Mouse (Mus musculus): ENCODE measurements around the gene Birc5. TPM values are rescaled to one million over a fixed set of nuclear protein-coding genes. Genes with fewer than 3 reads are reported as not detected.
A peak's percentile ranks its signal among the peaks of the same experiment; 100 is the strongest.
"Not testable (repeated sequence)": the region's sequence is repeated elsewhere in the genome, so short reads cannot be mapped to it uniquely, and the experiment has no call there.

The Birc5 gene
- polyA plus RNA-seq, 1 experiment from 2014 or later = 407 TPM

GRCm38 (mm10) chr11:117827386-117827785 is 21.7 kb upstream of the Birc5 start:
- H3K4me1 ChIP-seq (replicated peaks) = peaks cover 91% of the 10 kb centered on the region
- H3K9me3 ChIP-seq (replicated peaks) = no peaks in the 10 kb centered on the region
- H3K27ac ChIP-seq = peak overlapping the region; percentile 44
- WGBS (ENCODE audit: insufficient replicate concordance) = 64% methylated on average over 3 of the region's 3 CpGs
- no peak for ATAC-seq (ENCODE audit: low read depth)
- H3K36me3 ChIP-seq = peaks cover 20% of the 10 kb centered on the region
- no peak overlapping the region for H3K4me3 ChIP-seq (replicated peaks)
- no peaks in the 10 kb centered on the region for H3K27me3 ChIP-seq
- H3K9ac ChIP-seq = peak overlapping the region; percentile 97
- peak overlapping the region; percentile 96 for H3K4me2 ChIP-seq
- no peak for DNase-seq

- Histone ChIP-seq H3K4me2 (peak overlapping the region; percentile 96), H3K4me1 (replicated peaks) (peaks cover 91% of the 10 kb centered on the region), H3K27me3 (no peaks in the 10 kb centered on the region), H3K9ac (peak overlapping the region; percentile 97), H3K9me3 (replicated peaks) (no peaks in the 10 kb centered on the region), H3K4me3 (replicated peaks) (no peak overlapping the region), H3K27ac (peak overlapping the region; percentile 87), H3K36me3 (peaks cover 14% of the 10 kb centered on the region)
- no peak for DNase-seq
- WGBS (ENCODE audit: insufficient replicate concordance) = 52% methylated on average over 18 of the region's 18 CpGs
- ATAC-seq (ENCODE audit: low read depth) = no peak
Observed at GRCm38 (mm10) chr11:117828149-117828887, 20.7 kb upstream of the Birc5 start.

- Histone ChIP-seq H3K4me3 (replicated peaks) (no peak overlapping the region), H3K4me1 (replicated peaks) (peaks cover 90% of the 10 kb centered on the region), H3K27me3 (no peaks in the 10 kb centered on the region), H3K9me3 (replicated peaks) (no peaks in the 10 kb centered on the region), H3K9ac (peak overlapping the region; percentile 97; the same call in 1 of the 2 replicates), H3K27ac (peak overlapping the region; percentile 87), H3K4me2 (peak overlapping the region; percentile 96), H3K36me3 (peaks cover 7% of the 10 kb centered on the region)
- DNase-seq (peak; percentile 59), ATAC-seq (ENCODE audit: low read depth) (peak; percentile 56)
- 8% methylated on average over 9 of the region's 9 CpGs for WGBS (ENCODE audit: insufficient replicate concordance)
Observed at GRCm38 (mm10) chr11:117828888-117829604, 20.0 kb upstream of the Birc5 start.

- no peak for DNase-seq
- Histone ChIP-seq H3K4me1 (replicated peaks) (peaks cover 91% of the 10 kb centered on the region), H3K36me3 (0 out of 2 replicates have a peak, but pooled peaks cover 4% of the 10 kb centered on the region), H3K9me3 (replicated peaks) (no peaks in the 10 kb centered on the region), H3K27me3 (no peaks in the 10 kb centered on the region), H3K4me2 (peak overlapping the region; percentile 96; the same call in 1 of the 2 replicates), H3K9ac (0 out of 2 replicates have a peak overlapping the region, but pooled peaks have one; percentile 23), H3K27ac (peak overlapping the region; percentile 87), H3K4me3 (replicated peaks) (no peak overlapping the region)
- WGBS (ENCODE audit: insufficient replicate concordance) = 54% methylated on average over 2 of the region's 2 CpGs
- no peak for ATAC-seq (ENCODE audit: low read depth)
Observed at GRCm38 (mm10) chr11:117829671-117830215, 19.3 kb upstream of the Birc5 start.

- WGBS (ENCODE audit: insufficient replicate concordance) = 57% methylated on average over 9 of the region's 9 CpGs
- ATAC-seq (ENCODE audit: low read depth) (no peak), DNase-seq (no peak)
- Histone ChIP-seq H3K4me1 (replicated peaks) (peaks cover 95% of the 10 kb centered on the region), H3K27me3 (no peaks in the 10 kb centered on the region), H3K27ac (peak overlapping the region; percentile 87), H3K4me3 (replicated peaks) (no peak overlapping the region), H3K4me2 (peak overlapping the region; percentile 96; the same call in 1 of the 2 replicates), H3K9ac (0 out of 2 replicates have a peak overlapping the region, but pooled peaks have one; percentile 23), H3K9me3 (replicated peaks) (no peaks in the 10 kb centered on the region), H3K36me3 (0 out of 2 replicates have a peak, but pooled peaks cover 4% of the 10 kb centered on the region)
Observed at GRCm38 (mm10) chr11:117830401-117830800, 18.6 kb upstream of the Birc5 start.

- WGBS (ENCODE audit: insufficient replicate concordance) = 13% methylated on average over 28 of the region's 28 CpGs
- ATAC-seq (ENCODE audit: low read depth) = peak; percentile 80
- H3K4me1 ChIP-seq (replicated peaks) = peaks cover 98% of the 10 kb centered on the region
Observed at GRCm38 (mm10) chr11:117832086-117832969, 16.7 kb upstream of the Birc5 start.

DNA sequence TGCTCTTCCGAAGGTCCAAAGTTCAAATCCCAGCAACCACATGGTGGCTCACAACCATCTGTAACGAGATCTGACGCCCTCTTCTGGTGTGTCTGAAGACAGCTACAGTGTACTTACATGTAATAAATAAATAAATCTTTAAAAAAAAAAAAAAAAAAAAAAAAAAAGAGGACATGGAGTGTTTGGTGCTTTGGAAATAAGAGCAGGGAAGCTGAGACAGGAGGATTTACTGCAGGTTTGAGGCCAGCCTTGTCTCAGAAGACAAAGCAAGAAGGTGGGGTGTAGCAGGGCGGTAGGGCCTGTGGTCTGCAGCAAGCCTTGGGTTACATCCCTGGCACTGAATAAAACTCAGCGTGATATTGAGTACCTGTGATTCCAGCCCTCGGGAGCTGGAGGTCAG is 15.5 kb upstream of the Birc5 start:
- not testable (repeated sequence) for H3K36me3 ChIP-seq; H3K9ac ChIP-seq; H3K4me3 ChIP-seq (replicated peaks); ATAC-seq (ENCODE audit: low read depth); H3K27me3 ChIP-seq; DNase-seq; H3K4me2 ChIP-seq; H3K9me3 ChIP-seq (replicated peaks); H3K27ac ChIP-seq
- H3K4me1 ChIP-seq (replicated peaks) = peaks cover 98% of the 10 kb centered on the region
- 77% methylated on average over 5 of the region's 6 CpGs for WGBS (ENCODE audit: insufficient replicate concordance)

More at GRCm38 (mm10) chr11:117832086-117832969, 16.7 kb upstream of the Birc5 start:
- Histone ChIP-seq H3K9ac (peak overlapping the region; percentile 66), H3K36me3 (0 out of 2 replicates have a peak, but pooled peaks cover 4% of the 10 kb centered on the region), H3K4me2 (peak overlapping the region; percentile 69), H3K27ac (peak overlapping the region; percentile 87), H3K9me3 (replicated peaks) (no peaks in the 10 kb centered on the region), H3K27me3 (no peaks in the 10 kb centered on the region), H3K4me3 (replicated peaks) (peak overlapping the region; percentile 57)
- peak; percentile 91 for DNase-seq

DNA sequence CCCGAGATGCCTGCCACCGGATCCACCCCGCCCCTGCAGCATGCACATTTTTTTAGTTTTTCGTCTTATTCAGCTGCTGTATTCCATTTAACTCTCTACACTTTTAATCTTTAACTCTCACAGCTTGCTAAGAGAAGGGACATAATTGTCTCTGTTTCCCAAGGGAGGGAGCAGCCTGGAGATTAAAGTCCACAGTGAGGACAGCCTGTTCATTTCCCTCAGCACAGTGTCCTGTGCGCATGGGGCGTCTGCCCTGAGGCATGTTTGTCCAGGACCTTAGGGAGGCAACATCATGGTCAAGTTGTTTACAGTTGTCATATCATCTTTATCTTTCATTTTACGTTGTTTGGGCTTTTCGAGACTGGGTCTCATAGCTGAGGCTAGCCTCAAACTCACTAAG is 15.0 kb upstream of the Birc5 start:
- Histone ChIP-seq H3K9ac (no peak overlapping the region), H3K27me3 (no peaks in the 10 kb centered on the region), H3K27ac (peak overlapping the region; percentile 5), H3K4me2 (no peak overlapping the region), H3K4me1 (replicated peaks) (peaks cover 98% of the 10 kb centered on the region), H3K36me3 (0 out of 2 replicates have a peak, but pooled peaks cover 4% of the 10 kb centered on the region), H3K4me3 (replicated peaks) (no peak overlapping the region), H3K9me3 (replicated peaks) (no peaks in the 10 kb centered on the region)
- DNase-seq (no peak), ATAC-seq (ENCODE audit: low read depth) (no peak)
- WGBS (ENCODE audit: insufficient replicate concordance) = 84% methylated on average over 8 of the region's 8 CpGs

- H3K27me3 ChIP-seq = no peaks in the 10 kb centered on the region
- H3K4me2 ChIP-seq = peak overlapping the region; percentile 51
- H3K9me3 ChIP-seq (replicated peaks) = no peaks in the 10 kb centered on the region
- ATAC-seq (ENCODE audit: low read depth) (no peak), DNase-seq (peak; percentile 67)
- 0 out of 2 replicates have a peak overlapping the region, but pooled peaks have one; percentile 26 for H3K9ac ChIP-seq
- 20% methylated on average over 13 of the region's 13 CpGs for WGBS (ENCODE audit: insufficient replicate concordance)
- no peak overlapping the region; the same call in 1 of the 2 replicates for H3K4me3 ChIP-seq (replicated peaks)
- H3K27ac ChIP-seq = peak overlapping the region; percentile 94
- 0 out of 2 replicates have a peak, but pooled peaks cover 4% of the 10 kb centered on the region for H3K36me3 ChIP-seq
- peaks cover 98% of the 10 kb centered on the region for H3K4me1 ChIP-seq (replicated peaks)
Observed at GRCm38 (mm10) chr11:117836306-117836705, 12.7 kb upstream of the Birc5 start.

DNA sequence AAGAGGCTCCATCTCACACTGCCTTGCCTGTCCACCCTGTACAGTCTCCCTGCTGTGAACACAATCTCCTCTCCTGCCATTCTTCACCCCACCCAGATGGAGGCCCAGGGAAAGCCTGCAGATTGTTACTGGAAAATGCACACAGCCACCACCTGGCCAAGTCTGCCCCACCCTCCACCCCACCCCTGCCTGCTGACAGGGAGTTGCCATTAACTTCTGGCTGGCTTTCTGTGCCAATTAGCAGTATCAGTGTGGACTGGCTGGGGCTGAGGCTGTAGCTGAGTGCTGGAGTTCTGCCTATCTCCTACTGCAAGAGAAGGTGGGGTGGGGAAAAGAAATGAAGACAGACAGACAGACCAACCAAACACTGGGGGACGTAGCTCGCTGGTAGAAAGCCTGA is 10.5 kb upstream of the Birc5 start:
- peak; percentile 97 for ATAC-seq (ENCODE audit: low read depth)
- Histone ChIP-seq H3K27me3 (no peaks in the 10 kb centered on the region), H3K27ac (peak overlapping the region; percentile 94), H3K9me3 (replicated peaks) (no peaks in the 10 kb centered on the region), H3K4me3 (replicated peaks) (peak overlapping the region; percentile 21; the same call in 1 of the 2 replicates), H3K36me3 (no peaks in the 10 kb centered on the region), H3K9ac (peak overlapping the region; percentile 60), H3K4me1 (replicated peaks) (peaks cover 78% of the 10 kb centered on the region), H3K4me2 (peak overlapping the region; percentile 52)
- WGBS (ENCODE audit: insufficient replicate concordance) = 24% methylated on average over 2 of the region's 2 CpGs
- DNase-seq = peak; percentile 80
